Mouse (Mus musculus): ENCODE data around the gene Herc1. TPM values are rescaled to one million over a fixed set of nuclear protein-coding genes. Genes with fewer than 3 reads are reported as not detected.

The Herc1 gene
- polyA plus RNA-seq, 1 experiment from 2014 or later: 19.9 TPM

- Histone ChIP-seq H3K4me2 (replicated peaks) (no peak overlapping the region), H3K9ac (no peak overlapping the region), H3K36me3 (peaks cover 24% of the 10 kb centered on the region), H3K4me3 (replicated peaks) (no peak overlapping the region), H3K4me1 (no peaks in the 10 kb centered on the region), H3K9me3 (replicated peaks) (no peaks in the 10 kb centered on the region), H3K27me3 (no peaks in the 10 kb centered on the region), H3K27ac (replicated peaks) (no peak overlapping the region)
- no peak for ATAC-seq (ENCODE audit: insufficient number of reproducible peaks, low FRiP score, low TSS enrichment, low read depth)
- WGBS: 90% methylated on average over 5 of the region's 5 CpGs
These were observed 43.1 kb downstream of the Herc1 start for GRCm38 (mm10) chr9:66393304-66393703.

DNA sequence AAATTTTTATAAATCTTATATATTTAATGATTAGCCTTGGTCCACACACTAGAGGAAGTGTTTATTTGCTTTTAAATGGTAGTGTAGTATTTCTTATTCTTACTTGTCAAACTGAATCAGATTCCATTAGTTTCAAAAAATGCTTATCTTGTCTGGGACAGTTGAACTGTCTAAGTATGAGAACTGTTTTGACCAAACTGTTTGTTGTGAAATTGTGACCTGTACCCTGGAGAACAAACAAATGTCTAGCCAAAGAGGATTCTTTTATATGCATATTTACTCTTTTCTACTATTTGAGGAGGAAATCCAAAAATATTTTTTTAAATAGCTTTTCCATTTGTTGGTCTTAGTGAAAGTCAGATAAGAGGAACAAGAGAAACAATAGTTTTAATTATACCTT is 73.2 kb downstream of the Herc1 start:
- ATAC-seq (ENCODE audit: insufficient number of reproducible peaks, low FRiP score, low TSS enrichment, low read depth): no peak
- Histone ChIP-seq H3K27me3 (no peaks in the 10 kb centered on the region), H3K4me3 (replicated peaks) (no peak overlapping the region), H3K9me3 (replicated peaks) (no peaks in the 10 kb centered on the region), H3K4me2 (replicated peaks) (no peak overlapping the region), H3K9ac (no peak overlapping the region), H3K27ac (replicated peaks) (no peak overlapping the region), H3K36me3 (peaks cover 2% of the 10 kb centered on the region), H3K4me1 (no peaks in the 10 kb centered on the region)

DNA sequence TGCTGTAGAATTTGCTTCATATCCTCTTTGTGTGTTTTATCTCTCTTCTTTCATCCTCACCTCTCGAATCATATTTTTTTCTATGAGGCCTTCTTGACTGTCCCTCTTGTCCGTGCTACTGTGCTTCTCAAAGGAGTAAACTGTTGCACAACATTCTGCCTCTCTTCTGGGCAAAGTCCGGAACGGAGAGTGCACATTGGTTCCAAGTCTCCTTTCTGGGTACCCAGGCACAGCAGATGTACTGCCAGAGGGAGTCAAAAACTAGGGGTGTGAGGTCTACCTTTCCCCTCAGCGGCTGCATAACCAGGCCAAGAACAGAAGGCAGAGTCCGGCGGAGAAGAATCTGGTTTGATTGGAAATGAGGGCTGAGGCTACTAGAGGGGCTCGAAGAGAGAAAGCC is 89.8 kb downstream of the Herc1 start:
- no peaks in the 10 kb centered on the region for H3K9me3 ChIP-seq (replicated peaks)
- no peak overlapping the region for H3K4me3 ChIP-seq (replicated peaks)
- H3K27ac ChIP-seq (replicated peaks): no peak overlapping the region
- no peaks in the 10 kb centered on the region for H3K4me1 ChIP-seq
- ATAC-seq (ENCODE audit: insufficient number of reproducible peaks, low FRiP score, low TSS enrichment, low read depth): no peak
- 92% methylated on average over 8 of the region's 8 CpGs for WGBS
- H3K27me3 ChIP-seq: no peaks in the 10 kb centered on the region
- H3K4me2 ChIP-seq (replicated peaks): no peak overlapping the region
- peaks cover 24% of the 10 kb centered on the region for H3K36me3 ChIP-seq
- H3K9ac ChIP-seq: no peak overlapping the region

- 83% methylated on average over 5 of the region's 5 CpGs for WGBS
- Histone ChIP-seq H3K4me3 (replicated peaks) (no peak overlapping the region), H3K9ac (no peak overlapping the region), H3K4me2 (replicated peaks) (no peak overlapping the region), H3K36me3 (peaks cover 27% of the 10 kb centered on the region), H3K9me3 (replicated peaks) (no peaks in the 10 kb centered on the region), H3K4me1 (no peaks in the 10 kb centered on the region), H3K27me3 (no peaks in the 10 kb centered on the region), H3K27ac (replicated peaks) (no peak overlapping the region)
- ATAC-seq (ENCODE audit: insufficient number of reproducible peaks, low FRiP score, low TSS enrichment, low read depth): no peak
These were observed 98.0 kb downstream of the Herc1 start for GRCm38 (mm10) chr9:66448253-66448652.

DNA sequence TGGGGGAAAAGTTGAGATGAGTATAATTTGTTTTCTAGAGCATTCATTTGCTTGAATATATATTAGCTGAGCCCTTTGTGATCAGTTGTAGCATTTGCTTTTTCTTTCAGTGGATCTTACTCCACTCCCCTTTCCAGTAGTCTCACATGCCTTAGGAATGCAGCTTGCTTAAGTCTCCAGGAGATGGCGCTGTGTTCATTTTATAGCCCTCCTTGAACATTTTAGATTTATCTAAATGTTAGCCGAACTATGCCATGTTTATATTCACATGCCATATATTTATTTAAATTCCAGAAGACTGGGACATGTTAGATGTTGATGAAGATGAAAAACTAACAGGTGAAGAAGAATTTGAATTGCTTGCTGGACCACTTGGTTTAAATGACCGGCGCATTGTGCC is 114.8 kb downstream of the Herc1 start:
- ATAC-seq (ENCODE audit: insufficient number of reproducible peaks, low FRiP score, low TSS enrichment, low read depth): no peak
- H3K4me1 ChIP-seq: no peaks in the 10 kb centered on the region
- WGBS: 54% methylated on average over 4 of the region's 4 CpGs
- no peak overlapping the region for H3K4me3 ChIP-seq (replicated peaks)
- H3K9ac ChIP-seq: no peak overlapping the region
- H3K36me3 ChIP-seq: peaks cover 32% of the 10 kb centered on the region
- H3K9me3 ChIP-seq (replicated peaks): no peaks in the 10 kb centered on the region
- H3K4me2 ChIP-seq (replicated peaks): no peak overlapping the region
- H3K27me3 ChIP-seq: no peaks in the 10 kb centered on the region
- H3K27ac ChIP-seq (replicated peaks): no peak overlapping the region

DNA sequence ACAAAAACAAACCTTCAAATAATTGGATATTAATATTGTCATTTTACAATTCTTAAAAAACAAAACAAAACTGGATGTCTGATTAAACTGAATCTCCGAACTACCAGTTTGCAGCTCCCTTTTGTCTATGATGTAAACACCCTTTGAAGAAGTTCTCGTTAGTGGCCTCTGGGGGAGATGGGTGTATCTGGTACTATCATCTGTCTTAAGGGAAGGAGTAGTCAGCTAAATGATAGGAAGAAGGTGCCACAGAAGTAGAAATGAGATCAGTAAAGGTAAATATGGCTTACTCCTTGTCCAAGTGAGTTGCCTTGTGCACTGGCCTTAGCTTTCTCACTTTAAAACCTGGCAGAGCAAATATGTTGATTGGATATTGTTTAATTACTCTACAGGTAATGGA is 127.5 kb downstream of the Herc1 start:
- Histone ChIP-seq H3K9ac (no peak overlapping the region), H3K27ac (replicated peaks) (no peak overlapping the region), H3K4me1 (no peaks in the 10 kb centered on the region), H3K4me3 (replicated peaks) (no peak overlapping the region), H3K9me3 (replicated peaks) (no peaks in the 10 kb centered on the region), H3K36me3 (peaks cover 29% of the 10 kb centered on the region), H3K27me3 (no peaks in the 10 kb centered on the region), H3K4me2 (replicated peaks) (no peak overlapping the region)
- 75% methylated on average over 2 of the region's 2 CpGs for WGBS
- no peak for ATAC-seq (ENCODE audit: insufficient number of reproducible peaks, low FRiP score, low TSS enrichment, low read depth)

GRCm38 (mm10) chr9:66483429-66483828 is 133.2 kb downstream of the Herc1 start:
- Histone ChIP-seq H3K36me3 (peaks cover 51% of the 10 kb centered on the region), H3K27ac (replicated peaks) (no peak overlapping the region), H3K4me2 (replicated peaks) (no peak overlapping the region), H3K9ac (no peak overlapping the region), H3K27me3 (no peaks in the 10 kb centered on the region), H3K4me3 (replicated peaks) (no peak overlapping the region), H3K9me3 (replicated peaks) (no peaks in the 10 kb centered on the region), H3K4me1 (no peaks in the 10 kb centered on the region)
- WGBS: 83% methylated on average over 3 of the region's 3 CpGs
- ATAC-seq (ENCODE audit: insufficient number of reproducible peaks, low FRiP score, low TSS enrichment, low read depth): no peak

- ATAC-seq (ENCODE audit: insufficient number of reproducible peaks, low FRiP score, low TSS enrichment, low read depth): no peak
- no peaks in the 10 kb centered on the region for H3K4me1 ChIP-seq
- no peaks in the 10 kb centered on the region for H3K27me3 ChIP-seq
These were observed 138.5 kb downstream of the Herc1 start for GRCm38 (mm10) chr9:66488786-66489185.

GRCm38 (mm10) chr9:66492361-66492760 is 142.1 kb downstream of the Herc1 start:
- no peak overlapping the region for H3K4me3 ChIP-seq (replicated peaks)
- no peak overlapping the region for H3K27ac ChIP-seq (replicated peaks)
- H3K36me3 ChIP-seq: peaks cover 60% of the 10 kb centered on the region
- no peaks in the 10 kb centered on the region for H3K4me1 ChIP-seq
- WGBS: 83% methylated on average over 1 of the region's 1 CpGs
- H3K9me3 ChIP-seq (replicated peaks): no peaks in the 10 kb centered on the region
- no peaks in the 10 kb centered on the region for H3K27me3 ChIP-seq
- no peak overlapping the region for H3K9ac ChIP-seq
- no peak overlapping the region for H3K4me2 ChIP-seq (replicated peaks)
- ATAC-seq (ENCODE audit: insufficient number of reproducible peaks, low FRiP score, low TSS enrichment, low read depth): no peak

More at GRCm38 (mm10) chr9:66488786-66489185, 138.5 kb downstream of the Herc1 start:
- Histone ChIP-seq H3K9me3 (replicated peaks) (no peaks in the 10 kb centered on the region), H3K9ac (no peak overlapping the region), H3K36me3 (peaks cover 73% of the 10 kb centered on the region), H3K4me3 (replicated peaks) (no peak overlapping the region), H3K27ac (replicated peaks) (no peak overlapping the region), H3K4me2 (replicated peaks) (no peak overlapping the region)

DNA sequence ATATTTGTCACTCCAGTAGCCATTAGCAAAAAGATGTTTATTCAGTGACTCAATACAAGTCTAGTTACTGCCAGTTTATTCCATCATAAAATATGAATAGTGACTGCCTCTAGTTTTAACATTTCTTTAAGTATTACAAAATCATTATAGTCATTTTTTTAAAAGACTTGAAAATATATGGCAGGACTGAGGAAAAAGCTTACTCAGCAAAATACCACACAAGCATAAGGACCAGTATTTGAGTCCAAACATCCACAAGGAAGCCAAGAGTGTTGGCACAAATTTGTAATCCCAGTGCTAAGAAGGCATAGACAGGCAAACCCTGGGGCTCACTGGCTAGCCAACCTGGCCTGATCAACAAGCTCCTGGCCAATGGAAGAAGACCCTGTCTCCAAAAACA is 143.7 kb downstream of the Herc1 start:
- no peak overlapping the region for H3K4me3 ChIP-seq (replicated peaks)
- no peak overlapping the region for H3K4me2 ChIP-seq (replicated peaks)
- no peak overlapping the region for H3K9ac ChIP-seq
- no peak overlapping the region for H3K27ac ChIP-seq (replicated peaks)
- no peaks in the 10 kb centered on the region for H3K4me1 ChIP-seq
- no peak for ATAC-seq (ENCODE audit: insufficient number of reproducible peaks, low FRiP score, low TSS enrichment, low read depth)
- H3K9me3 ChIP-seq (replicated peaks): no peaks in the 10 kb centered on the region
- H3K36me3 ChIP-seq: peaks cover 61% of the 10 kb centered on the region
- H3K27me3 ChIP-seq: no peaks in the 10 kb centered on the region

GRCm38 (mm10) chr9:66501248-66501647 is 151.0 kb downstream of the Herc1 start:
- no peak for ATAC-seq (ENCODE audit: insufficient number of reproducible peaks, low FRiP score, low TSS enrichment, low read depth)
- no peaks in the 10 kb centered on the region for H3K27me3 ChIP-seq
- peaks cover 66% of the 10 kb centered on the region for H3K36me3 ChIP-seq
- no peak overlapping the region for H3K27ac ChIP-seq (replicated peaks)
- H3K4me3 ChIP-seq (replicated peaks): no peak overlapping the region
- H3K4me2 ChIP-seq (replicated peaks): no peak overlapping the region
- H3K9ac ChIP-seq: no peak overlapping the region
- H3K9me3 ChIP-seq (replicated peaks): no peaks in the 10 kb centered on the region
- 66% methylated on average over 2 of the region's 2 CpGs for WGBS
- no peaks in the 10 kb centered on the region for H3K4me1 ChIP-seq

DNA sequence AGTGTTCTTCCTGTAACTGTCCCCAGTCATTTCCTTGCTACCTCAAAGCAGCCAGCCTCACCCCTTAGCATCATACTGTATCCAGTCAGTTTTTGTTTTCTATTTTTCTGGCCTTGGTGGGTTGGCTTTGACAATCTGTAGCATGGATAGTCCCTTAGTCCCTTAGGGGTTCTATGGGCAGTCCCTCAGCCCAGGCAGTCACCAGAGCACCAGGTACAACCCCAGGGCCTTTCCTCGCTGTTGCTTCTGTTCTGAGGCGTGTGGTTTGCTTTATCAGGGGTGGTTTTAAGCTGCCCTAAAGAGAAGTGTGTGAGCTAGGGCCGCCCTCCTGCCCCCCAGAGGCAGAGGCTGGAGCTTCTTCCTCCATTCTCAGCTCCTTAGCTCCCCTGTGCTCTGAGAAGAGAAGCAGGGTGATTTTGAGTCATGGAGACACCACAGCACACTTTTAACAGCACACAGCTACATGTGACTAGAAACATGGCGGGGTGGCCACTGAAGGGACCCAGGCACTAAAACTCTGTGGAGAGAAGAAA is 153.7 kb downstream of the Herc1 start:
- no peaks in the 10 kb centered on the region for H3K4me1 ChIP-seq
- H3K36me3 ChIP-seq: peaks cover 70% of the 10 kb centered on the region
- no peak overlapping the region for H3K27ac ChIP-seq (replicated peaks)
- WGBS: 68% methylated on average over 4 of the region's 4 CpGs
- H3K4me2 ChIP-seq (replicated peaks): no peak overlapping the region
- H3K9ac ChIP-seq: no peak overlapping the region
- H3K27me3 ChIP-seq: no peaks in the 10 kb centered on the region
- H3K9me3 ChIP-seq (replicated peaks): no peaks in the 10 kb centered on the region
- ATAC-seq (ENCODE audit: insufficient number of reproducible peaks, low FRiP score, low TSS enrichment, low read depth): no peak
- H3K4me3 ChIP-seq (replicated peaks): no peak overlapping the region
